Mouse (Mus musculus) heart, postnatal 4 days (tissue): ENCODE data around the gene Chil1. TPM values are rescaled to one million over a fixed set of nuclear protein-coding genes. Genes with fewer than 3 reads are reported as not detected.

Source experiments
- DNase-seq: peaks from one replicate; pipeline ENCODE4 v3.0.0; 2021
- total RNA-seq, 2 experiments: library from RNA; stranded (reverse); gene quantifications; 2 replicates each; pipeline ENCODE4 v1.2.3; 2021

Chil1 gene
- total RNA-seq, 2 experiments from 2014 or later = 0.33 to 0.65 TPM

DNA sequence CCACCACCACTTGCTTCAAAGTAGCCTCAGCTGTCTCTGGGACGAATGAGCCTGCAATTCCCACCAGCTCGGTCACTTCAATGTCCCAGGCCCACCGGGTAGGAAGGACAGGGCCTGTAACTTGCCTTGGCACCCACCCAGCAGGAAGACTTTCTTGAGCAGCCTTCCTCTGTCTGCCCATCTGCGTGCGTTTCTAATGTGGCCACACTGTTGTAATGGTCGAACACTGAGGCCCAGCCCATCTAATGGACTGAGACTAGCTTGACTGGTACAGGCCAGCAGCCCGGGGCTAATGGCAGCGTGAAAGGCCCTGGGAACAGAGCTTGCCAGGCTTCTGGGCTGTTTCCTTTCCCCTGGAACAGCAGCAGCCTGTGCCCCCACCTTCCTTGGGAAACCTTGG lies 50.4 kb downstream of the Chil1 start:
- DNase-seq = no peak

DNA sequence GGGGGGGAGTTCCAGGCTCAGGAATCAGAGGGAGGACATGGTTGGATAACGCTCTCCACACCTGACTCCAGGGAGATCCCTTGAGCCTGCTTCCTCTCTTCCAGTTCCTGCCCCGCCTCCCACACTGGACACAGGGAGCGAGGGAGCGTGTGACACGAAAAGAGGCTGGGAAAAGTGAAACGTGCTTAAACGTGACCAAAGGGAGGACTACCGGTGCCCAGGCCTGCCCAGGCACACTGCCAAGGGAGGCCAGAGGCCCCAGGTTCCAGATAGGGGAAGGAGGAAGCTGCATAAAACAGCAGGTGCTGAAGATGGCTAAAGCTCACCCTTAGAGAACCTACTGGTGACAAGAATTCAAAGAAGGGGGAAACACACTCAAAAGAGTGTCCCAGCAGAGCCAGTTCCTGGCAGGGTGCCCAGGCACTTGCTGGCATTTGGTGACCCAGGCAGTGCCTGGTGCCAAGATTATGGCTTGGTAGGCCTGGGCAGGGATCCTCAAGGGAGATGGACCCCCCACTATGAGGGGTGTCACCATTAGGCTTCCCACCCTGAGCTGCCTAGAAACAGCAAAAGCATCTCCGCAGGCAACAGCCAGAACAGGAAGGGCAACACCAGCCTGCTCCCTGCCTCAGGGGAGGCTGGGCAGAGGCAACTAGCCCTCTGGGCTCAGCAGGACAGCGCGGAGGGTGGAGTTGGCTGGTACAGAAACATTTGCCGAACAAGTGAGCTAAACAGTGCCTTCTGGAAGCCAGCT lies 51.0 kb downstream of the Chil1 start:
- DNase-seq = peak; percentile 67

DNA sequence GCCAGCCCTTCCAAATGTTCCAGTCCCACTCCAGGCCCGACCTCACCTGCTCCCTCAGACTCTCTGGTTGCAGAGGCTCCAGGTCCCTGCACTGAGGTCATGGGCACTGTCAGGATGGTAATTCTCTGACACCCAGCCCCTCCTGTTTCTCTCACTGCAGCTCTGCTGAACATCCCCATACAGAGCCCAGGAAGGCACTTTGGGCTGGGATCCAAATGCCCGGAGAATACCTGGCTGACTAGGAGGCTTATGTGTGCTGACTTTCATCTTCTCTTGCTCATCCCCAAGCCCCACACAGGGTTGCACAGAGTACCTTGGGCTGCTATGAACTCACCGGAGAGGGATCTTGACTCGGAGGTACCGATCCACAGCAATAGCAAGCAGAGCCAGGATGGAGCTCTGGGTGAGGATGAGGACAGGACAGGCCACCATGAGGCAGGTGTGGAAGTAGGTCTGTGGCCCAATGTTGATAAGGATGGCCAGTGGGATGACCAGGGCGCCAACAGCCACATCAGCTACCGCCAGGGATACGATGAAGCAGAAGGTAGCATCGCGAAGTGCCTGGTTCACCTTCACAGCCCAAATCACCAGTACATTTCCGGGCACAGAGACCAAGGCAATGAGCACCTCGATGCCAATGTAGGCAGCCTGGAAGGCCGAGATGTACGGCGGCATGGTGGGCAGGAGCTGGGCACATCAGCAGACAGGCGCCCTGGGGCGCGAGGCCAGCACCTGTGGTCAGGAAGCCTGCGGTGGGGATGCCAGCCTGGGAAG lies 51.9 kb downstream of the Chil1 start:
- no peak for DNase-seq

DNA sequence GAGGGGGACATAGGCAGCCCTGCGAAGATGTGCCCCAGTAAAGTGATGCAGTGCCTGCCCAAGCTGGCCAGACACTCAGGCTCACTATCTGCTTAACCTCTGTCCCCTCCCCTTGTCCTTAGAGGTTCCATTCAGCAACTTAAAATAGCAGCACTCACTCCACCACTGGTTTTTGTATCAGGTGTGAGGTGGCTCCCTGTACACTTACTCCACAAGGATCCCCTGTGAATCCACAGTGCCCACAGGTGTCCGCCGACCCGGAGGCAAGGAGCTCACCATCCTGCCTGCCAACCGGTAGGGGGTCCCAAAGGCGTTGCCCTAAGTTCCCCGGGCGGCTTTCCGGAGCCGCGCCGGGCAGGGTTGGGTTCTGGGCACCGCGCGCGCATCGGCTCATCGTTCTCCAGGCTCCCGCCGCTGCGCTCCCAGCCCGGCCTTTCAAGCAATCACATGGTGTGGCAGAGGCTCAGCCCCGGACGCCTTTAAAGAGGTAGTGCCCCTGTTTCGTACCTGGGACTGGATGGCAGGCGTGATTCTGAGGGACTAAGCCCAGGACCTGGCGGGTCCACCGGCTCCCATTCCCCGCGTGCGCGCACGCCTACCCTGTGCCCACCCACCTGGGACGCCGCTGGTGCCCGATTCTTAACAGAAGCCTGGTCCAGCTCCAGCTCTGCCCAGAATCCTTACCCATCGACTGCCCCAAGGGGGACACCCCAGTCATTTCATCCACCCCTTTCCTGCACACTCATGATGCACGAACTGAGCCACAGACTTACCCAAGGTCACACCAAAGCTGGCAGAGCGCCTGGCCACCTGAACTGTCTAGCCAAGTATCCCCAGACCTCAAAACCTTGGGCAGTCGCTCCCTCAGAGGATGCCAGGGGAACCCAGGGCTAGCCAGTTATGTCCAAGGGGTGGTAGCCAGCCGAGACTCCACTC lies 52.7 kb downstream of the Chil1 start:
- peak; percentile 64 for DNase-seq

DNA sequence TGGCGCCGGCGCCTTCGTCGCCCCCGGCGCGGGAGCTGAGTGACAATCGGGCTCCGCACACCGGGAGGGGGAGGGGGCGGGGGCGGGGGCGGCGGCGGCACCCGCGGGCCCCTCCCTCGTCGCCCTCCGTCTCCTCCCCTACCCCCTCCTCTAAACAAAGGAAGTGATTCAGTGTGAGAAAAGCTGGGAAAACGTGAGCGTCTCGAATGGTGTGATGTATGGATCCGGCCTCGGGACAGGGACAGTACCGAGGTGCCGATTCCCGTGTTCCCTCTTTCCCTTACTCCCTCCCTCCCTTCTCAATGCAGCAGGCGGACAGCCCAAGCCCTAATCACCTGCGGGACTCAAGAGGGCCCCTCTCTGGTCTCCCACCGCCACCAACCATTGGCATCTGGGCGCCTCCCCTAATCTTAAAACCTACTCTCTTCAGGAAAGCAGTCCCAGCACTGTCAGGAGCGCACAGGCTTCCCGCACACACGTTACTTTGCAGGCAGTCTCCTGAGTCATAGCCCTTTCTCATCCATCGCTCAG lies 53.5 kb downstream of the Chil1 start, which contains the start of gene Adora1:
Gene Adora1 (minus strand): TSS at position 41 of the 531 bp plus-strand sequence.
- DNase-seq = no peak

DNA sequence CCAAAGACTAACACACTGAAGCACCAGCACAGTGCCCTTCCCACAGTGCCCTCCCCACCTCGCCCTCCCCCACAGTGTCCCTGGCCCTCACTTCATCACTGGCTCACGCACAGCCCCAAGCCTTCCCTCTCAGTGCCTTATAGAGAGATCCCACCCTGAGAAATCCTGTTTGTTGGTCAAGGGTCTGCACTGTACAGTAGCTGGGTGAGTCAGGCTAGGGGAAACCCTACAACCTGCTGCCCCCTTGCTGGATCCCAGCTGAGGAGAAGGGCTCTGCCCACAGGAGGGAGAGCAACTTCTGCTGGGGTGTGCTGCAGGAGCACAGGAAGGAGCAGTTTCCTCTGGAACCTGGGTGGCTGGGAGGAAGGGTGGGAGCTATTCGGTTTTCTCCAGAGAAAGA lies 54.2 kb downstream of the Chil1 start:
- no peak for DNase-seq

DNA sequence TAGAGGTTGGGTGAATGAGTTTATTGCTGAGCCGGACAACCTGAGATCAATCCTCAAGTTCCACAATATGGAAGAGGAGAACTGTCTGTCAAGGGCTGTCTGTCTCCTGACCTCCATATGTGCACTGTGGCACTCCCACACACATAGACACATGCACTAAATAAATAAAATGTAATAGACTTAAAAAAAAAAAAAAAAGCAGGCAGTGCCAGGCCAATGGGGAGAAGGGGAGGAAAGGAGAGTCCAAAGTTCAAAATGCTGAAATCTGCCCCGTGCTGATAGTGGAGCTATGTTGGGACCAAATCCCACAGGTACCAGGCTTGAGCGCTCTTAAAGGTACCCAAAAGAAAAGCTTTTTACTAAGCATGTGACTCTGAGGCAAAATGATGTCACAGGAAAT lies 55.5 kb downstream of the Chil1 start:
- DNase-seq = no peak

Other genes with a start within 250 kb of the Chil1 start
- gene Fmod, start 144.9 kb upstream of the Chil1 start, total RNA-seq = 10 to 100 TPM; 18.7 to 21.9 TPM
- 10 to 100 TPM; 27.5 to 36.2 TPM for gene Btg2, start 103.1 kb upstream of the Chil1 start, total RNA-seq
- gene Chit1, start 70.9 kb upstream of the Chil1 start, total RNA-seq = not detected
- not detected for gene Mybph, start 11.3 kb downstream of the Chil1 start, total RNA-seq
- gene Adora1, start 53.3 kb downstream of the Chil1 start, total RNA-seq = 1 to 10 TPM; 9.3 to 9.9 TPM
- under 1 TPM; 0.48 to 0.52 TPM for gene Myog, start 107.8 kb downstream of the Chil1 start, total RNA-seq
- 1 to 10 TPM; 7.3 to 9.2 TPM for gene Ppfia4, start 150.8 kb downstream of the Chil1 start, total RNA-seq
- 10 to 100 TPM; 33.8 to 42.5 TPM for gene Tmem183a, start 179.8 kb downstream of the Chil1 start, total RNA-seq
- not detected for gene 4933406M09Rik, start 203.8 kb downstream of the Chil1 start, total RNA-seq
- 10 to 100 TPM; 31.0 to 31.1 TPM for gene Cyb5r1, start 223.4 kb downstream of the Chil1 start, total RNA-seq
- gene Adipor1, start 233.2 kb downstream of the Chil1 start, total RNA-seq = 100 to 1,000 TPM; 126 to 130 TPM